Mouse (Mus musculus) urinary bladder, postnatal 36 days (tissue): ENCODE results near the gene 1810037I17Rik.
A peak's percentile ranks its signal among the peaks of the same experiment; 100 is the strongest.
"Not testable (repeated sequence)": the region's sequence is repeated elsewhere in the genome, so short reads cannot be mapped to it uniquely, and the experiment has no call there.

Experiments
- DNase-seq, 2 experiments: peaks; one replicate each; pipeline ENCODE4 v3.0.0; 2022; ENCODE audit warnings: low spot score in 2 of 2, mixed read lengths in 1 of 2

The 1810037I17Rik gene

DNA sequence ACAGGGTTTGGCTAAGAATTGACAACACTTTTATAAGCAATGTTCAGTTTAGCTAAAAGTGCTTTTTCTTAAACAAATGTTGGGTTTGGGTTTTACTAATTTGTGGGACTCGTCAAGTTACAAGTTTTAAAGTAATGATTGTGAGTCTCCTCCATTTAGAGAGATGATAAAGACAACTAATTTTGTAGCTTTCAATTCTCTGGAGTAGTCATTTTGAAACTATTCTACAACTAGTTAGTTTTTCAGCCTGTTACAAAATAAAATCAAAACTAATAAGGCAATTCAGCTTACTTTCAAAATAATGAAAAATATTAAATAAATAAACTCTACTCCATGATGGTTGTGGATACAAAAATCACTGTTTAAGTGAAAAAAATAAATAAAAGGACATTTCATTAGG lies 8.5 kb downstream of the 1810037I17Rik start:
- DNase-seq = no peak

GRCm38 (mm10) chr3:122937176-122937575 lies 13.2 kb downstream of the 1810037I17Rik start:
- DNase-seq = not testable (repeated sequence)

GRCm38 (mm10) chr3:122939215-122939614 lies 15.2 kb downstream of the 1810037I17Rik start:
- peak in 1 of 2 experiments; percentile 21 for DNase-seq

DNA sequence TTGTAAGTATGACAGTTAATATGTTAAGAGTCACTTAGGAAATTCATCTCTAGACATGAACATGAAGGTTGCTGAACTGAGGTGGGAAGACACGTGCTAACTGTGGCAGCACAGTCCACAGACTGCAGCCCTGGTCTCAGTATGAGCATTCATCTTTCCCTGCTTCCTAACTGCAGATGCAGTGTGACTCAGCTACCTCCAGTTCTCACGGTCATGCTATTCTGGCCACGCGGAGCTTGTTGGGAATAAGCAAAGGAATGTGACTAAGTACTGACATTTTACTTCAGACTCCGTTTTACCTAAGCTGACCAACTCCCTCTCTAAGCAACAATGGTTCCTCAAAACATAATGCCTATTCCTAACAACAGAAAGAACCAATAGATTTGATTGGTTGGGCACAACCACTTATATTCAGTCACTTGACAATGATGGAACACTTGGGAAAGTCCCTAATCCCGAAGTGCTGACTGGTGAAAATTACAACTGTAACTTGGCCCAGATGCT lies 19.4 kb downstream of the 1810037I17Rik start:
- no peak for DNase-seq

- no peak for DNase-seq
Observed at GRCm38 (mm10) chr3:122950129-122950528, 26.1 kb downstream of the 1810037I17Rik start.

DNA sequence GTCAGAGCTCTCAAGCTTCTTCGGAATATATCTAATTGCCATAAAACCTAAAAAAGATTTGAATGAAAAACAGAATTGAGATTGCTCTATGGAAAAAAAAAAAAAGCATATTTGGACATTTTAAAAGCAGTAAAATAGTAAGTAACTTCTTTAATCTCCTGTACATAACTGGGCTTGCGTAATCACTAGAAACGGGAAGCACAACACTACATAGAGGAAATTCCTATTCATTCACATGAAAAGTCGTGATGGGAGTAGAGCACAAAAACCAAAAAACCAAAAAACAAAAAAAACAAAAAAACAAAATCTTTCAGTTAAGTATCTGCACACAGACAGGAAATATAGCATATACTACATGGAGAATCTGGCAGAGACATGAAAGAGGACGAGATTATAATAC lies 40.3 kb downstream of the 1810037I17Rik start:
- DNase-seq = no peak

GRCm38 (mm10) chr3:122968391-122968790 lies 44.4 kb downstream of the 1810037I17Rik start:
- DNase-seq = no peak

DNA sequence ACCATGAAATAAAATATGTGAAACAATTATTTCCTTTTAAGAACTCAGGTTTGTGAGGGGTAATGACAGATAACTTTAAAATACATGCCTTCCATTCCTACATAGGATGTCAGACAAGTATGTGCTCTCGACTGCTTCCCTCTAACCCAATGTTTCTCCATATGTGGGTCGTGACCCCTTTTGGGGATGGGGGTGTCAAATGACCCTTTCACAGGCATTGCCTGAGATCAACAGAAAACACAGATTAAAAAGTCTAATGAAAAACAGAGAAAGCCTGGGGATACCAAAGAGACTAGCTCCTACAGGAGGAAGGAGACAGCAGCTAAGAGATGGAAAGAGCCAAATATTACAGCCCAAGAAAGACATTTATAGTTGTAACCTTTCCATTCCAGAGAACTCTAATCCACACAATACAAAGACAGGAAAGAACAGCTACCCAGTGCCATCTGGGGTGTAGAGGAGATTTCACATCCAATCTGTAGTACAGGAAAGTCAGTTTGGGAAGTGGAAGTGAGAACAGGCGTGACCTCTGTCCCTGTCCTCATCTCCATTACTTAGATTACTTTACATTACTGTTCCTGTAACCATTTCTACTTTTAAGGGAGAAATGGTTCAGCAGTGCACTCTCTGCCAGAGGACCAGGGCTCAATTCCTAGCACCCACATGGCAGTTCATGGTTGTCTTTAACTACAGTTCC lies 48.3 kb downstream of the 1810037I17Rik start:
- DNase-seq = no peak

DNA sequence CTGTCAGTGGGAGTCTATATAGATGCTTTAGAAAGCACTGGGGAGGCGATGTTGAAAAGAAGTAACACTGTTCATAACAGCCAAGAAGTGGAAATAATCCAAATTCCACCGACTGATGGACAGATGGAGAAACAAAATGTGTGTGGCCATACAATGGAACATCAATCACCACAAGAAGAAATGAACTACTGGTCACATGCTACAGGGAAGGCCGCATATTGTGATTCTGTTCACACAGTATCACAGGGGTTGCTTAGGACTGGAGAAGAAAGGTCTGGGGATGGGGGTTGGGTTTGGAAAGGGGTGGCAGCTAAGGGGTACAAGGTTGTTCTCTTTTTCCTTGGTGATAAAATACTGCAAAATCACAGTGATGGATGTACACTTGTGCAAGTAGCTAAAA lies 50.8 kb downstream of the 1810037I17Rik start:
- no peak for DNase-seq

GRCm38 (mm10) chr3:122975363-122975762 lies 51.4 kb downstream of the 1810037I17Rik start:
- DNase-seq = no peak
